Mouse (Mus musculus) forebrain, embryonic 12.5 days (tissue): ENCODE data around the gene Arcn1. TPM values are rescaled to one million over a fixed set of nuclear protein-coding genes. Genes with fewer than 3 reads are reported as not detected.

Experiments used
- ATAC-seq: fragments of 200-750 bp; cut with Nextera tagmentation; 2 replicates; pipeline ENCODE4 v1.8.0; 2017; ENCODE audit warnings: moderate TSS enrichment; ENCODE audit not compliant: low FRiP score
- H3K27ac ChIP-seq: fragments of 300-500 bp; sonication (generic); 2 replicates; pipeline ENCODE4 v1.5.1; 2016; ENCODE audit warnings: mild to moderate bottlenecking
- H3K27me3 ChIP-seq: fragments of 300-500 bp; sonication (generic); 2 replicates; pipeline ENCODE4 v1.6.1; 2016; ENCODE audit warnings: mild to moderate bottlenecking
- H3K36me3 ChIP-seq: fragments of 300-500 bp; sonication (generic); replicated peaks from 2 replicates; pipeline ENCODE4 v1.6.1; 2016; ENCODE audit warnings: mild to moderate bottlenecking
- H3K4me1 ChIP-seq: fragments of 300-500 bp; sonication (generic); 2 replicates; pipeline ENCODE4 v1.6.1; 2016
- H3K4me2 ChIP-seq: fragments of 300-500 bp; sonication (generic); 2 replicates; pipeline ENCODE4 v1.6.1; 2016; ENCODE audit warnings: mild to moderate bottlenecking, moderate library complexity
- H3K4me3 ChIP-seq: fragments of 300-500 bp; sonication (generic); replicated peaks from 2 replicates; pipeline ENCODE4 v1.5.1; 2016; ENCODE audit warnings: mild to moderate bottlenecking
- H3K9ac ChIP-seq: fragments of 300-500 bp; sonication (generic); 2 replicates; pipeline ENCODE4 v1.6.1; 2016; ENCODE audit warnings: mild to moderate bottlenecking
- H3K9me3 ChIP-seq: fragments of 300-500 bp; sonication (generic); 2 replicates; pipeline ENCODE4 v1.6.1; 2016
- WGBS: fragments of 180-500 bp; shearing (Covaris S2); methylation state at CpG from one replicate; pipeline ENCODE4 v1.1.7; 2016; 5-methylcytosine and 5-hydroxymethylcytosine counted together
- polyA plus RNA-seq: library from polyadenylated mRNA; unstranded; fragments of >200 nt; fragmentation: Nextera tagmentation; extraction: Ambion mirVana; gene quantifications from 2 replicates; pipeline ENCODE4 v1.2.1, GENCODE M21; 2016

Gene Arcn1
- polyA plus RNA-seq, 1 experiment from 2014 or later: 167 TPM

DNA sequence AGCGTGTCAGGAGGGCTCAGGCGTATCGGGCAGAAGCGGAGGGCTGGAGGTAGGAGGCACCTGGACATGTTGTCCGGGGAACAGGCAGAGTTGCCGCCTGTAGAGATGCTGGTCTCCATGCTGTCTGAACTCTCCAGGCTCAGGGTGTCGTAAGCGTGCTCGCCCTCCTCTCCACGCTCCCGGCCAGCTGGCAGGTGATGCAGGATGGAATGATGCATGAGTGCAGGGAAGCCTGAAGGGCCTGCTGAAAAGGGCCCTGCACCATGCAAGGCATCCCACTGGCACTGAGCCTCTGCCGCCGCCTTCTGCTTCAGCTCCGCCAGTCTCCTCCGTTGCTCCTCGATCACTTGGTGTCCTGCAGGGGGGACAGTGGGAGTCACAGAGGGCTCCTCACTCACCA lies 69.8 kb downstream of the Arcn1 start:
- WGBS: 90% methylated on average over 16 of the region's 16 CpGs
- Histone ChIP-seq H3K27me3 (no peaks in the 10 kb centered on the region), H3K36me3 (peaks cover 97% of the 10 kb centered on the region), H3K9me3 (no peaks in the 10 kb centered on the region), H3K4me3 (no peak overlapping the region), H3K9ac (no peak overlapping the region), H3K4me2 (no peak overlapping the region), H3K4me1 (no peaks in the 10 kb centered on the region), H3K27ac (no peak overlapping the region)
- no peak for ATAC-seq

DNA sequence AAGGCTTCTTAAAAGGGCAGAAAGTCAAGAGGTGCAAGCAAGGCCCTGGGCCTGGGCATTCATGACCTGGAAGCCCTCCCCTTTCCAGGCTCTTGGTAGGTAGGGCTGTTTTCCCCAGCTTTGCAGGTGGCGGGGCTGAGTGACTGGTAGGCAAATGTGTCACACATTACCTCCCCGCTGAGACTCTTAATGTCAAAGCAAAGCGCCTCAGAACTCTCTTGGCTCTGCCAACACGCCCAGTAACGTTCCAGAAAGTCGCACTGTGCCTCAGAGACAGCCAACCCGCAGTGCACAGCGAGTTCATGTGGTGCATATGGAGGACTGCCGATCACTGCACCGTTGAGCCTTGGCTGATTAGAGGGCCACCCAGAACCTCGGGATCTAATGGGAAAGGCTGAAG lies 74.6 kb downstream of the Arcn1 start:
- no peak overlapping the region for H3K4me3 ChIP-seq
- H3K4me1 ChIP-seq: no peaks in the 10 kb centered on the region
- H3K36me3 ChIP-seq: peaks cover 91% of the 10 kb centered on the region
- WGBS: 85% methylated on average over 11 of the region's 11 CpGs
- H3K27me3 ChIP-seq: no peaks in the 10 kb centered on the region
- no peak for ATAC-seq
- 0 out of 2 replicates have a peak overlapping the region, but pooled peaks have one; percentile 5 for H3K27ac ChIP-seq
- no peak overlapping the region for H3K9ac ChIP-seq
- H3K9me3 ChIP-seq: no peaks in the 10 kb centered on the region
- H3K4me2 ChIP-seq: no peak overlapping the region

DNA sequence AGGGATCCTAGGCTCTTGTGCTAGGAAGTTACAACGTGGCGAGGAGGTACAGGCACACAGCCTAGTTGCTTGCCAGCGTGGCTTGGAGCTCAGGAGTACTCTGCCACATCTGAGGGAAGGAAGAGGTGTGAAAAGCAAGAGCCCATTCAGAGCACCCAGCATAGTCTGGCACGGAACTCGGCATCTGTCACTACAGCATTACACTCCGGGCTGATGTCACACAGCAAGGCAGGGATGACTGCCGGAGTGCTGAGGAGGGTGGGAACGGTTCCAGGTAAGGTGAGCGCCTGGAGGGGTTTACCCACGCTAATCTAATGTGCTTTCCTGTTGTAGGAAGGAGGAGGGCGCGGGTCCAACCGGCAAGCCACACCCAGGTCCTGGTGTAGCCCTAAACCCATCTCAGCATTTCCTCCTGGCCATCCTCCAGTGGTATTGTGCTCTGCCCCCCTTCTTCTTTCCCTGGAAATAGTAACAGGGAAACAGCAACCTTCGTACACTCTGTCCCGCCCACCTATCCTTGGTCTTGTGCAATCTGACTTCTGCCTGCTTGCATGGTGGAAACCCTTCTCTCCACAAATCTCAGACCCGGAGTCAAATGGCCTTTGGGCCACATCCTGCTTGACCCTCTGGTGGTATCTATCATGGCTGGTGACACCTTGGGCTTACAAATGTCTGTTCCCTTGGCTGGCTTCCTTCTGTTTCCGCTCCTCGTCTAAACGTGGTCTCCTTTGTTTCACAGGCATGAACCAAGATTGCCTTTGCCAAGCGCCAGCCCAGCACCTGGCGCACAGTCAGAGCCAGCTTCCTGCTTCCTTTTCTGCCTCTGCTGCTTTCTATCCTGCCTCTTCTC lies 75.7 kb downstream of the Arcn1 start:
- no peak for ATAC-seq
- 85% methylated on average over 21 of the region's 21 CpGs for WGBS
- H3K4me1 ChIP-seq: peaks cover 7% of the 10 kb centered on the region
- no peak overlapping the region for H3K4me3 ChIP-seq
- H3K9me3 ChIP-seq: no peaks in the 10 kb centered on the region
- no peaks in the 10 kb centered on the region for H3K27me3 ChIP-seq
- peaks cover 91% of the 10 kb centered on the region for H3K36me3 ChIP-seq
- H3K4me2 ChIP-seq: no peak overlapping the region
- H3K9ac ChIP-seq: no peak overlapping the region
- peak overlapping the region; percentile 50 for H3K27ac ChIP-seq

Other genes with a start within 250 kb of the Arcn1 start
- 0.27 TPM in 1 of 2 replicates, not detected in the other for gene Cxcr5, start 206.0 kb downstream of the Arcn1 start, polyA plus RNA-seq
- 22.8 and 24.4 TPM in 2 replicates for gene Ddx6, start 163.0 kb downstream of the Arcn1 start, polyA plus RNA-seq
- gene Treh, start 94.6 kb downstream of the Arcn1 start, polyA plus RNA-seq: not detected in 2 replicates
- gene Phldb1, start 32.6 kb downstream of the Arcn1 start, polyA plus RNA-seq: 57.5 and 67.3 TPM in 2 replicates
- gene Ift46, start 63 bp upstream of the Arcn1 start, polyA plus RNA-seq: 124 and 130 TPM in 2 replicates
- 3.6 and 4.4 TPM in 2 replicates for gene Tmem25, start 31.5 kb upstream of the Arcn1 start, polyA plus RNA-seq
- gene Ttc36, start 35.2 kb upstream of the Arcn1 start, polyA plus RNA-seq: 0.31 and 0.82 TPM in 2 replicates
- 27.4 and 28.3 TPM in 2 replicates for gene Kmt2a, start 113.5 kb upstream of the Arcn1 start, polyA plus RNA-seq
- gene Atp5l, start 152.9 kb upstream of the Arcn1 start, polyA plus RNA-seq: 524 and 567 TPM in 2 replicates
- 33.2 and 33.4 TPM in 2 replicates for gene Ube4a, start 197.8 kb upstream of the Arcn1 start, polyA plus RNA-seq
- gene Cd3g, start 212.6 kb upstream of the Arcn1 start, polyA plus RNA-seq: 0.19 TPM in 1 of 2 replicates, not detected in the other
- not detected in 2 replicates for gene Cd3d, start 213.9 kb upstream of the Arcn1 start, polyA plus RNA-seq
- not detected in 2 replicates for gene Cd3e, start 241.8 kb upstream of the Arcn1 start, polyA plus RNA-seq